Mouse (Mus musculus) small intestine, adult 2 months (tissue): Measurements from ENCODE around the gene Fto.

Experiments
- CTCF ChIP-seq: fragments of 200-500 bp; IDR thresholded peaks from 2 replicates; pipeline ENCODE4 v1.5.1; 2012; ENCODE audit warnings: low read depth, mild to moderate bottlenecking, control low read depth, inconsistent platforms, low read length, moderate library complexity, mixed read lengths; ENCODE audit not compliant: insufficient replicate concordance, insufficient read length; ENCODE audit errors: extremely low read depth
- POLR2A ChIP-seq: fragments of 200-500 bp; IDR thresholded peaks from 2 replicates; pipeline ENCODE4 v1.6.1; 2012; ENCODE audit warnings: low read depth, mild to moderate bottlenecking, control low read depth, inconsistent platforms, low read length, moderate library complexity

DNA sequence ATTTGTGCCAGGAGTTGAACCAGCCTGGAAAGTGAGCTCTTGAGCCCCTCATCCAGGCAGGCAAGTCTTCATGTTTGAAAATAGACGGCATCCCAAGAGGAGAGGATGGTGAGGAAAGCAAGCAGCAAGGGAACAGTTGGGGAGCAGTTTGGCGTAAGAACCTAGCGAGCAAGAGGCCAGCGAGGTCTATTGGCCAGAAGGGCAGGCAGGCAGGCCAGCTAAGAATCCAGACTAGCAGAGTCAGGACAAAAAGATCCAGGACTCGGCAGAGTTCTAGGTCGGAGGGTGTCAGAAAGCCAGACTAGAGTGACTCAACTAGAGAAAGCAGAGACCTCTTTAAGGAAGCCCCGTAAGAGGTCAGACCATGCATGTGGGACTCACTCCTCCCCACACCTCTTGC is 327.1 kb downstream of the Fto start:
- TF ChIP-seq CTCF (no peak), POLR2A (no peak)
